Mouse (Mus musculus) embryonic fibroblast, embryonic 13.5 days (primary cell): ENCODE data around the gene Rbm25.

ENCODE experiments used
- CTCF ChIP-seq: IDR thresholded peaks from 2 replicates; pipeline ENCODE4 v1.5.1; 2011; ENCODE audit warnings: mild to moderate bottlenecking, control low read depth, low read length, moderate library complexity, borderline replicate concordance; ENCODE audit not compliant: insufficient read depth
- POLR2A ChIP-seq: IDR thresholded peaks from 2 replicates; pipeline ENCODE4 v1.6.1; 2011; ENCODE audit warnings: low read depth, mild to moderate bottlenecking, control low read depth, low read length, moderate library complexity

GRCm38 (mm10) chr12:83618981-83619380 is 12.1 kb upstream of the Rbm25 start:
- no peak for TF ChIP-seq POLR2A
- no peak for TF ChIP-seq CTCF
